In the genomic region with DNA sequence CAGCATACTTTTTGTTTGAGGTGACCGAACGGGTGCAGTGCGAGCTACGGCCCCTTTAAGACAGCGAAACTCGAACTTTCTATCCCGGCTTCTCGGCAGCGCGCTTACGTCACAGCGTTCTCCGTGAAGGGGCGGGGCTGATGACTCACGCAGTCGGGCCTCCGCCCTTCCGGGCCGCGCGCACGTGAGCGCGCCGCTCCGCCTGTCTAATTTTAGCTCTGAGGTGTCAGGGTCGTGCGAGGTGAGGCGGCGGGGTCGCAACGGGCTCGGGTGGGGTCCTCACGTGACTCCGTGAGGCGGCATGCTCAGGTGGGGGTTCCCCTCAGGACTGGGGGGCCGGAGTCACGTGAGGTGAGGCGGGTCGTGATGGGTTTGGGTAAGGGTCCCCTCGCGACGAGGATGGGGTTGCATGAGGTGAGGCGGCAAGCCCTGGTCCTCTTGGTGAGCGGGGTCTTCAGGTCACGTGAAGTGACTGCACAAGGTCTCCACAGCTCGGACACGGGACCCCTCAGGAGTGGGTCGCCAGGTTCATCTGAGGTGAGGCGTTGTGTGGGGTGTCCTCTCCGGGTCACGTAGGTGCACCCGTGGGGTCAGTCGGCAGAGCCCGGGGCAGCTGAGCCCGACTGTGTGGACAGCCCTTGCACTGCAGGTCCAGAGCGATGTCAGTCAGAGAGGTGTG, we compare ENCODE assay signal across 8 mouse cellular contexts. TPM values are rescaled to one million over a fixed set of nuclear protein-coding genes. Genes with fewer than 3 reads are reported as not detected.
DNase-seq lines count a peak whose midpoint lies in the region; ATAC-seq and TF ChIP-seq lines count a peak whose summit lies in the region.

No protein-coding gene starts in this region.

- H3K27me3 ChIP-seq in CH12.LX (replicated peaks), result no peaks in the 10 kb centered on the region
- peaks cover 7% of the 10 kb centered on the region; the same call in 1 of the 2 replicates for H3K27me3 ChIP-seq in forebrain, embryonic 12.5 days
- H3K27me3 ChIP-seq in liver, postnatal 0 days (ENCODE audit: insufficient read depth, low read length), result 0 out of 2 replicates have a peak, but pooled peaks cover 2% of the 10 kb centered on the region
- no peaks in the 10 kb centered on the region for H3K27me3 ChIP-seq in neural tube, embryonic 14.5 days (ENCODE audit: control insufficient read depth, insufficient read depth, low read length)

- peak overlapping the region; percentile 86 for H3K9ac ChIP-seq in CH12.LX (ENCODE audit: insufficient read depth, low read depth)
- H3K9ac ChIP-seq in forebrain, embryonic 12.5 days, result peak overlapping the region; percentile 75
- peak overlapping the region; percentile 69 for H3K9ac ChIP-seq in liver, postnatal 0 days (replicated peaks)
- H3K9ac ChIP-seq in neural tube, embryonic 14.5 days (replicated peaks; ENCODE audit: low read depth, low read length), result peak overlapping the region; percentile 74

- TF ChIP-seq EP300 in CH12.LX (IDR thresholded peaks at IDR 0.05; ENCODE audit: low read length), result peak; percentile 14; the same call in 1 of the 2 replicates
- peak; percentile 73 for TF ChIP-seq EP300 in liver, postnatal 0 days (IDR thresholded peaks at IDR 0.05; ENCODE audit: low read depth)

- no peak for TF ChIP-seq RAD21 in CH12.LX (IDR thresholded peaks at IDR 0.05; ENCODE audit: low read depth, low read length)

- DNase-seq in CH12.LX (ENCODE audit: extremely low read depth), result peak; percentile 92
- peak; percentile 88 for DNase-seq in c-Kit-positive CD71-positive TER-119-negative erythroid progenitor cells, embryonic 14.5 days (ENCODE audit: low read depth)
- DNase-seq in heart, postnatal 10 days, result peak; percentile 96 to 97
- peak; percentile 70 for DNase-seq in large intestine, adult 2 months (ENCODE audit: low read depth, low spot score)
- peak; percentile 94 for DNase-seq in liver, postnatal 0 days
- DNase-seq in testis, postnatal 10 days (ENCODE audit: low spot score), result peak; percentile 98

- H3K4me1 ChIP-seq in CH12.LX (ENCODE audit: control insufficient read depth in 1 of 2, insufficient read depth in 2 of 2), result peaks cover 13 to 34% of the 10 kb centered on the region in 2 experiments
- H3K4me1 ChIP-seq in forebrain, embryonic 12.5 days, result peaks cover 20% of the 10 kb centered on the region
- peaks cover 26% of the 10 kb centered on the region for H3K4me1 ChIP-seq in liver, postnatal 0 days (ENCODE audit: insufficient read depth)
- peaks cover 10% of the 10 kb centered on the region for H3K4me1 ChIP-seq in neural tube, embryonic 14.5 days (ENCODE audit: control insufficient read depth, insufficient read depth, low read length)

- intact Hi-C loops in heart, postnatal 10 days (cut with DNase I), result loop anchor here (1.0 kb wide), 1 partner anchor 41 kb away; no protein-coding TSS in a partner anchor

- no peaks in the 10 kb centered on the region for H3K79me2 ChIP-seq in CH12.LX (replicated peaks; ENCODE audit: control insufficient read depth, extremely low read depth, insufficient read depth, poor library complexity, severe bottlenecking)

- H3K27ac ChIP-seq in CH12.LX (ENCODE audit: insufficient read depth, low read depth), result peak overlapping the region; percentile 95
- H3K27ac ChIP-seq in forebrain, embryonic 12.5 days, result no peak overlapping the region
- H3K27ac ChIP-seq in liver, postnatal 0 days (ENCODE audit: low read depth), result peak overlapping the region; percentile 86
- no peak overlapping the region; the same call in 1 of the 2 replicates for H3K27ac ChIP-seq in neural tube, embryonic 14.5 days (ENCODE audit: low read depth, low read length)

- no peaks in the 10 kb centered on the region for H3K36me3 ChIP-seq in CH12.LX (replicated peaks in 1 of 2; ENCODE audit: control insufficient read depth in 1 of 2, insufficient read depth in 1 of 2, low read length in 1 of 2)
- H3K36me3 ChIP-seq in forebrain, embryonic 12.5 days (replicated peaks), result no peaks in the 10 kb centered on the region
- no peaks in the 10 kb centered on the region for H3K36me3 ChIP-seq in liver, postnatal 0 days (replicated peaks; ENCODE audit: insufficient read depth, low read length)
- H3K36me3 ChIP-seq in neural tube, embryonic 14.5 days (ENCODE audit: control insufficient read depth, insufficient read depth, low read length), result no peaks in the 10 kb centered on the region

- TF ChIP-seq CTCF in CH12.LX (conservative IDR thresholded peaks at IDR 0.05 in 1 of 2, IDR thresholded peaks at IDR 0.05 in 1 of 2; ENCODE audit: low read depth in 2 of 2, low read length in 2 of 2), result no peak
- TF ChIP-seq CTCF in liver, postnatal 0 days (IDR thresholded peaks at IDR 0.05; ENCODE audit: low read depth), result 0 out of 2 replicates have a peak, but pooled peaks have one; percentile 9

- in situ Hi-C loops in CH12.LX (cut with MboI; ENCODE audit: low pct_ligation_motif_present, low pct_unique_long_range_greater_than_20kb, low sequenced_read_pairs), result no loop called here

- H3K4me3 ChIP-seq in CH12.LX (replicated peaks in 1 of 3; ENCODE audit: low read depth in 2 of 3, low read length in 2 of 3, poor library complexity in 1 of 3), result peak overlapping the region; percentile 67 to 98 (median 79)
- peak overlapping the region; percentile 76 for H3K4me3 ChIP-seq in forebrain, embryonic 12.5 days (replicated peaks)
- H3K4me3 ChIP-seq in liver, postnatal 0 days (ENCODE audit: low read depth, low read length), result peak overlapping the region; percentile 58
- H3K4me3 ChIP-seq in neural tube, embryonic 14.5 days (ENCODE audit: low read depth, low read length), result peak overlapping the region; percentile 65

- peak; percentile 63 for TF ChIP-seq POLR2A in CH12.LX (IDR thresholded peaks at IDR 0.05; ENCODE audit: low read depth, low read length)

- H3K4me2 ChIP-seq in CH12.LX (ENCODE audit: insufficient read depth, low read depth, poor library complexity, severe bottlenecking), result peak overlapping the region; percentile 54
- H3K4me2 ChIP-seq in forebrain, embryonic 12.5 days, result peak overlapping the region; percentile 95
- peak overlapping the region; percentile 89 for H3K4me2 ChIP-seq in liver, postnatal 0 days (ENCODE audit: low read depth, low read length)
- H3K4me2 ChIP-seq in neural tube, embryonic 14.5 days (ENCODE audit: low read depth, low read length), result peak overlapping the region; percentile 94

- dilution Hi-C loops in CH12.LX (cut with MboI; ENCODE audit: extremely low pct_ligation_motif_present, extremely low pct_unique_long_range_greater_than_20kb, low sequenced_read_pairs), result no loop called here

- peak; percentile 91 for ATAC-seq in forebrain, embryonic 12.5 days (ENCODE audit: low FRiP score)
- peak; percentile 88 for ATAC-seq in liver, postnatal 0 days
- peak; percentile 84 for ATAC-seq in neural tube, embryonic 14.5 days (ENCODE audit: low read depth)

- WGBS in forebrain, embryonic 12.5 days, result 2% methylated on average over 57 of the region's 57 CpGs
- WGBS in large intestine, adult 2 months, result 1% methylated on average over 57 of the region's 57 CpGs
- under 1% methylated on average over 57 of the region's 57 CpGs for WGBS in liver, postnatal 0 days (ENCODE audit: insufficient replicate concordance)
- 2% methylated on average over 57 of the region's 57 CpGs for WGBS in neural tube, embryonic 14.5 days

- H3K9me3 ChIP-seq in CH12.LX (replicated peaks; ENCODE audit: low read length), result no peaks in the 10 kb centered on the region
- no peaks in the 10 kb centered on the region for H3K9me3 ChIP-seq in forebrain, embryonic 12.5 days
- no peaks in the 10 kb centered on the region for H3K9me3 ChIP-seq in liver, postnatal 0 days (ENCODE audit: low read length)
- H3K9me3 ChIP-seq in neural tube, embryonic 14.5 days (ENCODE audit: control insufficient read depth, low read length), result no peaks in the 10 kb centered on the region

TF ChIP-seq in CH12.LX, 34 proteins besides CTCF, POLR2A, EP300 and RAD21 (continues in another document):
- TF ChIP-seq NRF1 (IDR thresholded peaks at IDR 0.05; ENCODE audit: low read depth, low read length), result peak; percentile 34; the same call in 1 of the 2 replicates
- no peak for TF ChIP-seq GABPA (IDR thresholded peaks at IDR 0.05; ENCODE audit: insufficient replicate concordance, low read depth, low read length)
- TF ChIP-seq MAX (IDR thresholded peaks at IDR 0.05; ENCODE audit: low read length), result peak; percentile 87
- peak; percentile 64; the same call in 1 of the 2 replicates for TF ChIP-seq MYC (IDR thresholded peaks at IDR 0.05; ENCODE audit: low read depth, low read length)
- TF ChIP-seq POLR2AphosphoS2 (IDR thresholded peaks at IDR 0.05; ENCODE audit: low read depth, low read length), result no peak; the same call in 1 of the 2 replicates
- TF ChIP-seq SIN3A (IDR thresholded peaks at IDR 0.05; ENCODE audit: low read length), result peak; percentile 53
- peak; percentile 83 for TF ChIP-seq ELF1 (IDR thresholded peaks at IDR 0.05; ENCODE audit: low read depth, low read length)
- no peak for TF ChIP-seq TBP (conservative IDR thresholded peaks at IDR 0.05; ENCODE audit: low read depth, low read length)
- TF ChIP-seq USF2 (conservative IDR thresholded peaks at IDR 0.05; ENCODE audit: low read depth, low read length), result peak; percentile 61
- peak; percentile 60; the same call in 1 of the 2 replicates for TF ChIP-seq MXI1 (IDR thresholded peaks at IDR 0.05; ENCODE audit: low read depth, low read length)
- TF ChIP-seq ZC3H11A (IDR thresholded peaks at IDR 0.05; ENCODE audit: low read depth, low read length), result no peak
- no peak for TF ChIP-seq PAX5 (IDR thresholded peaks at IDR 0.05; ENCODE audit: low read length)
- no peak for TF ChIP-seq ZKSCAN1 (IDR thresholded peaks at IDR 0.05; ENCODE audit: borderline replicate concordance, low read depth, low read length)

RNA-seq across cellular contexts. Expression of a gene that starts 6.6 kb away (rescaled TPM):
- 13.7 and 32.9 TPM in 2 replicates for total RNA-seq in CH12.LX (2012; rRNA removed)
- total RNA-seq in CH12.LX (2014; rRNA removed), result 39.7 and 41.5 TPM in 2 replicates
- 25.1 and 28.9 TPM in 2 replicates for polyA plus RNA-seq in CH12.LX (2012; ENCODE audit: insufficient read length, low read depth)
- polyA plus RNA-seq in forebrain, embryonic 12.5 days (2016; fragmentation: Nextera tagmentation; extraction: Ambion mirVana), result 0.96 and 1.7 TPM in 2 replicates
- 1 to 10 TPM; 5.3 to 5.6 TPM for total RNA-seq in heart, postnatal 10 days (2021)
- polyA plus RNA-seq in large intestine, adult 2 months (2012; rRNA removed), result 13.5 and 35.4 TPM in 2 replicates
- polyA plus RNA-seq in liver, postnatal 0 days (2015; fragmentation: Nextera tagmentation; extraction: Ambion mirVana), result 1.00 and 1.3 TPM in 2 replicates
- polyA plus RNA-seq in neural tube, embryonic 14.5 days (2014; fragmentation: Nextera tagmentation; extraction: Ambion mirVana), result 0.66 and 1.7 TPM in 2 replicates

RNA-seq across cellular contexts. Expression of a gene that starts 59.8 kb away (rescaled TPM):
- not detected in 2 replicates for total RNA-seq in CH12.LX (2012; rRNA removed)
- total RNA-seq in CH12.LX (2014; rRNA removed), result not detected in 2 replicates
- polyA plus RNA-seq in CH12.LX (2012; ENCODE audit: insufficient read length, low read depth), result not detected in 2 replicates
- not detected in 2 replicates for polyA plus RNA-seq in forebrain, embryonic 12.5 days (2016; fragmentation: Nextera tagmentation; extraction: Ambion mirVana)
- not detected for total RNA-seq in heart, postnatal 10 days (2021)
- not detected in 2 replicates for polyA plus RNA-seq in large intestine, adult 2 months (2012; rRNA removed)
- not detected in 2 replicates for polyA plus RNA-seq in liver, postnatal 0 days (2015; fragmentation: Nextera tagmentation; extraction: Ambion mirVana)
- not detected in 2 replicates for polyA plus RNA-seq in neural tube, embryonic 14.5 days (2014; fragmentation: Nextera tagmentation; extraction: Ambion mirVana)

Comparison
In these comparisons a context has a peak if more than half of its experiments do, and no peak if none do; other contexts are left out.
1. H3K27ac ChIP-seq: peak in CH12.LX (single experiment) and liver, postnatal 0 days (single experiment); none in forebrain, embryonic 12.5 days (single experiment) and neural tube, embryonic 14.5 days (single experiment).
2. Peak in every context shown above with its lines, with median percentiles within 50 percentile points of each other: DNase-seq, H3K4me2 ChIP-seq, H3K4me3 ChIP-seq, H3K9ac ChIP-seq and ATAC-seq.